Comparison of ENCODE assay signal across 22 mouse cellular contexts in the genomic region with DNA sequence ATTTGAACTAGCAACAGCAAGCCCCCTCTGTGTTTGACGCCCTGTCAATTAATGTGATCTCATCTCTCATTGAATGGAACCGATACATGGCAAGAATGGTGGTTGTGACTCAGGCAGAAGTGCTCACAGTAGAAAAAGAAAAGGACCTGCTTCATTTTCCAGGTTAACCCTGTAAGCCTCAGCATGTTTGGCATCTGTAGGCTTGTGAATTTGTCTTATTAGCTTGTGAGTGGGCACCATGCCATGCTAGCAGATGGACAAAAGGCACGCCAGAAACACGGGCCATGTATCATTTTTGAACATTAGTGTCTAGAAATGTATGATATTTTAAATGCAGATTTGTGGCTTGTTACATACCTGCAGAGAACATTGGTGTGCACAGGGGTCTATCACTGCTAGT. TPM values are rescaled to one million over a fixed set of nuclear protein-coding genes. Genes with fewer than 3 reads are reported as not detected.
DNase-seq lines count a peak whose midpoint lies in the region; ATAC-seq and TF ChIP-seq lines count a peak whose summit lies in the region.
"Had no signal": no experiment of that assay in that cellular context is flagged by ENCODE, and none has a peak within 500 bp of the region (broad histone marks: within the 10 kb centered on the region; RNA-seq: fewer than 3 reads in every experiment).

No protein-coding gene starts in this region.

- no peak overlapping the region for H3K4me2 ChIP-seq in hindbrain, postnatal 0 days (ENCODE audit: low read depth, low read length)
- no peak overlapping the region for H3K4me2 ChIP-seq in hindbrain, embryonic 12.5 days (replicated peaks)
- H3K4me2 ChIP-seq: embryonic facial prominence, embryonic 12.5 days; hindbrain, embryonic 13.5 days had no signal

- no peaks in the 10 kb centered on the region for H3K27me3 ChIP-seq in hindbrain, postnatal 0 days (ENCODE audit: insufficient read depth, low read length)
- no peaks in the 10 kb centered on the region for H3K27me3 ChIP-seq in hindbrain, embryonic 12.5 days
- H3K27me3 ChIP-seq: embryonic facial prominence, embryonic 12.5 days; hindbrain, embryonic 13.5 days had no signal

- 71% methylated on average over 4 of the region's 4 CpGs for WGBS in hindbrain, postnatal 0 days
- WGBS in hindbrain, embryonic 12.5 days: 93% methylated on average over 4 of the region's 4 CpGs
- WGBS in lung, adult 2 months: 88% methylated on average over 4 of the region's 4 CpGs

- H3K9me3 ChIP-seq in hindbrain, postnatal 0 days (ENCODE audit: low read length): no peaks in the 10 kb centered on the region
- no peaks in the 10 kb centered on the region for H3K9me3 ChIP-seq in hindbrain, embryonic 12.5 days (replicated peaks)
- H3K9me3 ChIP-seq: embryonic facial prominence, embryonic 12.5 days; heart, embryonic 10.5 days; hindbrain, embryonic 13.5 days had no signal

- peak; percentile 11 to 17 for DNase-seq in cerebellum, adult 18-20 months
- DNase-seq in cerebellum, adult 9-10 months: no peak
- DNase-seq in cerebellum, postnatal 14 days: peak; percentile 86
- DNase-seq in cerebellum, adult 11-12 months: no peak
- DNase-seq in hindbrain, postnatal 0 days (ENCODE audit: low spot score): peak; percentile 50
- no peak for DNase-seq in lung, adult 2 months
- DNase-seq: adrenal gland, adult 8-10 months; adrenal gland, postnatal 36 days; B cell, adult 2 months; gastrocnemius, postnatal 10 days; heart, adult 18-20 months; heart, postnatal 10 days; heart, postnatal 4 days; kidney, adult 8-10 months had no signal

- no peak for ATAC-seq in hindbrain, postnatal 0 days
- no peak for ATAC-seq in hindbrain, embryonic 12.5 days (ENCODE audit: low FRiP score)
- ATAC-seq: CD4-positive, CD25-positive, alpha-beta regulatory T cell, adult 4 months; inflammation-experienced regulatory T-cells, adult 6 months; intestine, postnatal 0 days had no signal

- H3K27ac ChIP-seq in hindbrain, postnatal 0 days: no peak overlapping the region
- no peak overlapping the region for H3K27ac ChIP-seq in hindbrain, embryonic 12.5 days
- H3K27ac ChIP-seq: embryonic facial prominence, embryonic 12.5 days; heart, embryonic 10.5 days; hindbrain, embryonic 13.5 days had no signal

- no peaks in the 10 kb centered on the region for H3K4me1 ChIP-seq in hindbrain, postnatal 0 days (ENCODE audit: insufficient read depth, low read length)
- no peaks in the 10 kb centered on the region for H3K4me1 ChIP-seq in hindbrain, embryonic 12.5 days
- no peaks in the 10 kb centered on the region for H3K4me1 ChIP-seq in lung, adult 2 months (ENCODE audit: control insufficient read depth, insufficient read depth, low read length)
- H3K4me1 ChIP-seq: embryonic facial prominence, embryonic 12.5 days; heart, embryonic 10.5 days; hindbrain, embryonic 13.5 days had no signal

- no peak for TF ChIP-seq CTCF in hindbrain, postnatal 0 days (IDR thresholded peaks at IDR 0.05; ENCODE audit: low read depth)
- TF ChIP-seq CTCF in lung, adult 2 months (IDR thresholded peaks at IDR 0.05; ENCODE audit: insufficient read depth, low read length): no peak

- no peak for TF ChIP-seq POLR2A in lung, adult 2 months (IDR thresholded peaks at IDR 0.05; ENCODE audit: borderline replicate concordance, extremely low read depth, low read depth, low read length)

- H3K9ac ChIP-seq in hindbrain, postnatal 0 days (replicated peaks; ENCODE audit: low read length): no peak overlapping the region
- no peak overlapping the region for H3K9ac ChIP-seq in hindbrain, embryonic 12.5 days
- H3K9ac ChIP-seq: embryonic facial prominence, embryonic 12.5 days; hindbrain, embryonic 13.5 days had no signal

- H3K4me3 ChIP-seq in hindbrain, postnatal 0 days (ENCODE audit: low read length): no peak overlapping the region
- H3K4me3 ChIP-seq in hindbrain, embryonic 12.5 days: no peak overlapping the region
- H3K4me3 ChIP-seq in lung, adult 2 months (replicated peaks; ENCODE audit: extremely low read depth, low read depth, low read length): no peak overlapping the region
- H3K4me3 ChIP-seq: embryonic facial prominence, embryonic 12.5 days; heart, embryonic 10.5 days; hindbrain, embryonic 13.5 days had no signal

- H3K36me3 ChIP-seq in hindbrain, postnatal 0 days (ENCODE audit: insufficient read depth, low read length): no peaks in the 10 kb centered on the region
- no peaks in the 10 kb centered on the region for H3K36me3 ChIP-seq in hindbrain, embryonic 12.5 days
- H3K36me3 ChIP-seq: embryonic facial prominence, embryonic 12.5 days; G1E; heart, embryonic 10.5 days; hindbrain, embryonic 13.5 days had no signal

RNA-seq across cellular contexts. Expression of a gene that starts 12.0 kb away (rescaled TPM):
- 5.5 and 7.1 TPM in 2 replicates for total RNA-seq in hindbrain, postnatal 0 days (2014; rRNA removed)
- polyA plus RNA-seq in hindbrain, postnatal 0 days (2015; fragmentation: Nextera tagmentation; extraction: Ambion mirVana): 8.0 and 11.0 TPM in 2 replicates
- 13.3 and 14.5 TPM in 2 replicates for polyA plus RNA-seq in hindbrain, embryonic 12.5 days (2016; fragmentation: Nextera tagmentation; extraction: Ambion mirVana)
- polyA plus RNA-seq in lung, adult 2 months (2012; rRNA removed): 3.6 TPM in 2 replicates
- polyA plus RNA-seq: G1E had no signal

Comparison
In these comparisons a context has a peak if more than half of its experiments do, and no peak if none do; other contexts are left out.
1. DNase-seq: peak in cerebellum, adult 18-20 months (2 of 2), cerebellum, postnatal 14 days (2 of 2) and hindbrain, postnatal 0 days (single experiment); none in cerebellum, adult 9-10 months (single experiment), cerebellum, adult 11-12 months (single experiment) and lung, adult 2 months (single experiment).